Mouse (Mus musculus) hindlimb bud, embryonic 11.5 days (tissue): ENCODE data around the gene Ces1b.

Experiments
- DNase-seq: peaks from one replicate; pipeline ENCODE4 v3.0.0-alpha.2; 2012; ENCODE audit warnings: low read depth, low spot score; ENCODE audit errors: extremely low spot score

The Ces1b gene

GRCm38 (mm10) chr8:93011439-93011838 is 68.4 kb downstream of the Ces1b start:
- peak; percentile 12 for DNase-seq

- DNase-seq: peak; percentile 42
Observed at GRCm38 (mm10) chr8:93010286-93010685, 69.5 kb downstream of the Ces1b start.
